Mouse (Mus musculus) C2C12 (cell line): Measurements from ENCODE around the gene Gpm6a. TPM values are rescaled to one million over a fixed set of nuclear protein-coding genes. Genes with fewer than 3 reads are reported as not detected.

Experiments
- H3K27me3 ChIP-seq: one replicate; pipeline ENCODE4 v1.6.1; 2011; ENCODE audit not compliant: control insufficient read depth, insufficient read depth, insufficient read length
- H3K36me3 ChIP-seq: one replicate; pipeline ENCODE4 v1.6.1; 2011; ENCODE audit not compliant: control insufficient read depth, insufficient read depth
- H3K4me3 ChIP-seq: one replicate; pipeline ENCODE4 v1.5.1; 2011; ENCODE audit warnings: mild to moderate bottlenecking, control low read depth; ENCODE audit not compliant: poor library complexity, insufficient read depth, severe bottlenecking
- H3K79me2 ChIP-seq: one replicate; pipeline ENCODE4 v1.6.1; 2011; ENCODE audit not compliant: control insufficient read depth, insufficient read depth
- H3K79me3 ChIP-seq: one replicate; pipeline ENCODE4 v1.6.1; 2011; ENCODE audit warnings: low read depth, control low read depth
- H3ac ChIP-seq: one replicate; pipeline ENCODE3; 2011; ENCODE audit warnings: low read depth; ENCODE audit not compliant: control insufficient read depth, insufficient read length
- CEBPB ChIP-seq: IDR thresholded peaks from one replicate; pipeline ENCODE4 v1.6.1; 2011; ENCODE audit warnings: low read depth, mild to moderate bottlenecking, control low read depth, moderate library complexity
- CTCF ChIP-seq: IDR thresholded peaks from one replicate; pipeline ENCODE4 v1.5.1; 2011; ENCODE audit not compliant: control insufficient read depth, insufficient read depth, insufficient read length
- FOSL1 ChIP-seq: IDR thresholded peaks from one replicate; pipeline ENCODE4 v1.8.0; 2011; ENCODE audit warnings: mild to moderate bottlenecking, low read length; ENCODE audit not compliant: poor library complexity, insufficient read depth, severe bottlenecking
- MAX ChIP-seq: IDR thresholded peaks from one replicate; pipeline ENCODE4 v1.6.1; 2011; ENCODE audit warnings: mild to moderate bottlenecking, control low read depth
- MYOD1 ChIP-seq: IDR thresholded peaks from one replicate; pipeline ENCODE4 v1.6.1; 2011; ENCODE audit warnings: low read depth; ENCODE audit not compliant: control insufficient read depth, insufficient read length
- MYOG ChIP-seq: IDR thresholded peaks from one replicate; pipeline ENCODE4 v1.6.1; 2011; ENCODE audit not compliant: control insufficient read depth, insufficient read length; ENCODE audit errors: extremely low read depth
- USF1 ChIP-seq: IDR thresholded peaks from one replicate; pipeline ENCODE4 v1.6.1; 2011; ENCODE audit warnings: low read depth, mild to moderate bottlenecking, control low read depth, moderate library complexity
- polyA plus RNA-seq: library from polyadenylated mRNA; unstranded; fragments of >200 nt; fragmentation: generic; extraction: Trizol; gene quantifications from one replicate; pipeline ENCODE4 v1.2.1, GENCODE M21; 2012; ENCODE audit warnings: missing spikeins

The Gpm6a gene
- polyA plus RNA-seq, 1 experiment: not detected

- Histone ChIP-seq H3K36me3 (no peaks in the 10 kb centered on the region), H3K79me2 (no peaks in the 10 kb centered on the region), H3K79me3 (no peaks in the 10 kb centered on the region), H3K4me3 (no peak overlapping the region), H3ac (no peak overlapping the region), H3K27me3 (no peaks in the 10 kb centered on the region)
- TF ChIP-seq MAX (no peak), MYOD1 (no peak), FOSL1 (no peak), CEBPB (no peak), USF1 (no peak), CTCF (no peak), MYOG (no peak)
These were observed 34.5 kb downstream of the Gpm6a start for GRCm38 (mm10) chr8:54989093-54989492.

GRCm38 (mm10) chr8:54991840-54992609 is 37.4 kb downstream of the Gpm6a start:
- Histone ChIP-seq H3K27me3 (no peaks in the 10 kb centered on the region), H3ac (no peak overlapping the region), H3K79me3 (no peaks in the 10 kb centered on the region), H3K36me3 (no peaks in the 10 kb centered on the region), H3K4me3 (no peak overlapping the region), H3K79me2 (no peaks in the 10 kb centered on the region)
- TF ChIP-seq FOSL1: no peak
- TF ChIP-seq MYOG: no peak
- TF ChIP-seq CTCF: no peak
- no peak for TF ChIP-seq USF1
- no peak for TF ChIP-seq MAX
- TF ChIP-seq MYOD1: no peak
- no peak for TF ChIP-seq CEBPB

GRCm38 (mm10) chr8:54995662-54996061 is 41.0 kb downstream of the Gpm6a start:
- Histone ChIP-seq H3K79me3 (no peaks in the 10 kb centered on the region), H3K79me2 (no peaks in the 10 kb centered on the region), H3ac (no peak overlapping the region), H3K36me3 (no peaks in the 10 kb centered on the region), H3K4me3 (no peak overlapping the region), H3K27me3 (no peaks in the 10 kb centered on the region)
- no peak for TF ChIP-seq CEBPB
- TF ChIP-seq CTCF: no peak
- TF ChIP-seq FOSL1: no peak
- no peak for TF ChIP-seq MYOD1
- TF ChIP-seq MYOG: no peak
- no peak for TF ChIP-seq MAX
- no peak for TF ChIP-seq USF1

GRCm38 (mm10) chr8:55002398-55002797 is 47.8 kb downstream of the Gpm6a start:
- TF ChIP-seq MYOD1: no peak
- no peak overlapping the region for H3K4me3 ChIP-seq
- H3K79me3 ChIP-seq: no peaks in the 10 kb centered on the region
- no peaks in the 10 kb centered on the region for H3K27me3 ChIP-seq
- H3ac ChIP-seq: no peak overlapping the region
- no peaks in the 10 kb centered on the region for H3K79me2 ChIP-seq
- no peaks in the 10 kb centered on the region for H3K36me3 ChIP-seq

- Histone ChIP-seq H3K4me3 (no peak overlapping the region), H3K79me3 (no peaks in the 10 kb centered on the region), H3K36me3 (no peaks in the 10 kb centered on the region), H3K27me3 (no peaks in the 10 kb centered on the region), H3ac (no peak overlapping the region), H3K79me2 (no peaks in the 10 kb centered on the region)
- TF ChIP-seq CEBPB (no peak), MYOG (no peak), MYOD1 (no peak), CTCF (no peak), USF1 (no peak), FOSL1 (no peak), MAX (no peak)
These were observed 48.3 kb downstream of the Gpm6a start for GRCm38 (mm10) chr8:55002946-55003345.

- H3K4me3 ChIP-seq: no peak overlapping the region
- no peak overlapping the region for H3ac ChIP-seq
- H3K36me3 ChIP-seq: no peaks in the 10 kb centered on the region
- H3K79me2 ChIP-seq: no peaks in the 10 kb centered on the region
- TF ChIP-seq MYOD1 (no peak), CTCF (no peak), CEBPB (no peak), MYOG (no peak), MAX (no peak), FOSL1 (no peak), USF1 (no peak)
- H3K79me3 ChIP-seq: no peaks in the 10 kb centered on the region
- no peaks in the 10 kb centered on the region for H3K27me3 ChIP-seq
These were observed 57.6 kb downstream of the Gpm6a start for GRCm38 (mm10) chr8:55012228-55012627.
